Mouse (Mus musculus) stomach, postnatal 0 days (tissue): ENCODE results near the gene Palld. TPM values are rescaled to one million over a fixed set of nuclear protein-coding genes. Genes with fewer than 3 reads are reported as not detected.

Experiments
- ATAC-seq: fragments of 200-750 bp; cut with Nextera tagmentation; 2 replicates; pipeline ENCODE4 v1.8.0; 2017; ENCODE audit not compliant: low FRiP score, low TSS enrichment
- DNase-seq: peaks from one replicate; pipeline ENCODE4 v3.0.0-alpha.2; 2016; ENCODE audit warnings: low spot score
- H3K27ac ChIP-seq: fragments of 300-500 bp; sonication (generic); replicated peaks from 2 replicates; pipeline ENCODE4 v1.5.1; 2014; ENCODE audit warnings: mild to moderate bottlenecking, control low read depth
- H3K27me3 ChIP-seq: fragments of 300-500 bp; sonication (generic); 2 replicates; pipeline ENCODE4 v1.6.1; 2014; ENCODE audit warnings: low read length; ENCODE audit not compliant: control insufficient read depth, insufficient read depth
- H3K36me3 ChIP-seq: fragments of 300-500 bp; sonication (generic); 2 replicates; pipeline ENCODE4 v1.6.1; 2014; ENCODE audit warnings: low read length, mixed read lengths; ENCODE audit not compliant: control insufficient read depth, insufficient read depth
- H3K4me1 ChIP-seq: fragments of 300-500 bp; sonication (generic); replicated peaks from 2 replicates; pipeline ENCODE4 v1.6.1; 2014; ENCODE audit warnings: antibody characterized with exemption; ENCODE audit not compliant: control insufficient read depth, insufficient read depth
- H3K4me2 ChIP-seq: fragments of 300-500 bp; sonication (generic); replicated peaks from 2 replicates; pipeline ENCODE4 v1.6.1; 2014; ENCODE audit warnings: low read depth, mild to moderate bottlenecking, control low read depth, moderate library complexity
- H3K4me3 ChIP-seq: fragments of 300-500 bp; sonication (generic); 2 replicates; pipeline ENCODE4 v1.5.1; 2014; ENCODE audit warnings: low read depth, low read length, control low read depth
- H3K9ac ChIP-seq: fragments of 300-500 bp; sonication (generic); 2 replicates; pipeline ENCODE4 v1.6.1; 2014; ENCODE audit warnings: mild to moderate bottlenecking, low read length, control low read depth, mixed read lengths
- H3K9me3 ChIP-seq: fragments of 300-500 bp; sonication (generic); 2 replicates; pipeline ENCODE4 v1.6.1; 2016; ENCODE audit warnings: low read length; ENCODE audit not compliant: control insufficient read depth
- CTCF ChIP-seq: IDR thresholded peaks from 2 replicates; pipeline ENCODE4 v1.5.1; 2016; ENCODE audit warnings: antibody characterized with exemption, low read depth, mild to moderate bottlenecking, moderate library complexity
- EP300 ChIP-seq: optimal IDR thresholded peaks from 2 replicates; pipeline ENCODE3; 2016; ENCODE audit warnings: antibody characterized with exemption
- WGBS: fragments of 180-500 bp; shearing (Covaris S2); extraction: QIAGEN DNeasy Blood & Tissue Kit; methylation state at CpG from one replicate; pipeline ENCODE4 v1.1.7; 2014; 5-methylcytosine and 5-hydroxymethylcytosine counted together
- polyA plus RNA-seq: library from polyadenylated mRNA; unstranded; fragments of >200 nt; fragmentation: Nextera tagmentation; extraction: Ambion mirVana; gene quantifications from 2 replicates; pipeline ENCODE4 v1.2.1, GENCODE M21; 2015

The Palld gene
- polyA plus RNA-seq, 1 experiment from 2014 or later = 71.0 TPM

GRCm38 (mm10) chr8:61708586-61709305 lies 193.7 kb downstream of the Palld start:
- Histone ChIP-seq H3K36me3 (no peaks in the 10 kb centered on the region), H3K27me3 (no peaks in the 10 kb centered on the region), H3K4me2 (no peak overlapping the region), H3K4me1 (peaks cover 6% of the 10 kb centered on the region; the same call in 1 of the 2 replicates), H3K9ac (no peak overlapping the region), H3K4me3 (no peak overlapping the region), H3K27ac (no peak overlapping the region), H3K9me3 (no peaks in the 10 kb centered on the region)
- TF ChIP-seq CTCF = no peak
- no peak for TF ChIP-seq EP300
- 87% methylated on average over 8 of the region's 8 CpGs for WGBS
- no peak for ATAC-seq
- no peak for DNase-seq

GRCm38 (mm10) chr8:61705491-61705890 lies 197.0 kb downstream of the Palld start:
- ATAC-seq = no peak
- Histone ChIP-seq H3K27ac (no peak overlapping the region), H3K4me1 (no peaks in the 10 kb centered on the region), H3K27me3 (no peaks in the 10 kb centered on the region), H3K4me3 (no peak overlapping the region), H3K9ac (no peak overlapping the region), H3K36me3 (no peaks in the 10 kb centered on the region), H3K4me2 (no peak overlapping the region), H3K9me3 (no peaks in the 10 kb centered on the region)
- 82% methylated on average over 3 of the region's 3 CpGs for WGBS
- DNase-seq = no peak
- TF ChIP-seq CTCF (no peak), EP300 (no peak)

- no peak overlapping the region for H3K9ac ChIP-seq
- no peaks in the 10 kb centered on the region for H3K4me1 ChIP-seq
- DNase-seq (no peak), ATAC-seq (no peak)
- TF ChIP-seq CTCF = no peak
- TF ChIP-seq EP300 = no peak
- no peaks in the 10 kb centered on the region for H3K27me3 ChIP-seq
- 75% methylated on average over 8 of the region's 8 CpGs for WGBS
- H3K9me3 ChIP-seq = no peaks in the 10 kb centered on the region
- H3K36me3 ChIP-seq = no peaks in the 10 kb centered on the region
- no peak overlapping the region for H3K4me2 ChIP-seq
- H3K27ac ChIP-seq = no peak overlapping the region
- H3K4me3 ChIP-seq = no peak overlapping the region
Observed at GRCm38 (mm10) chr8:61702122-61702521, 200.4 kb downstream of the Palld start.

- H3K4me2 ChIP-seq = no peak overlapping the region
- WGBS = 74% methylated on average over 9 of the region's 9 CpGs
- H3K27ac ChIP-seq = no peak overlapping the region
- TF ChIP-seq CTCF (no peak), EP300 (no peak)
- no peak overlapping the region for H3K4me3 ChIP-seq
- no peaks in the 10 kb centered on the region for H3K9me3 ChIP-seq
- H3K36me3 ChIP-seq = no peaks in the 10 kb centered on the region
- ATAC-seq = no peak
- DNase-seq = no peak
- no peaks in the 10 kb centered on the region for H3K27me3 ChIP-seq
- no peaks in the 10 kb centered on the region for H3K4me1 ChIP-seq
- H3K9ac ChIP-seq = no peak overlapping the region
Observed at GRCm38 (mm10) chr8:61700932-61701681, 201.4 kb downstream of the Palld start.

- 100% methylated on average over 1 of the region's 1 CpGs for WGBS
- Histone ChIP-seq H3K27ac (no peak overlapping the region), H3K9ac (no peak overlapping the region), H3K27me3 (no peaks in the 10 kb centered on the region), H3K9me3 (no peaks in the 10 kb centered on the region), H3K4me3 (no peak overlapping the region), H3K4me2 (no peak overlapping the region), H3K4me1 (no peaks in the 10 kb centered on the region), H3K36me3 (no peaks in the 10 kb centered on the region)
- TF ChIP-seq CTCF (peak; percentile 66), EP300 (no peak)
- DNase-seq (peak; percentile 42), ATAC-seq (no peak)
Observed at GRCm38 (mm10) chr8:61700298-61700697, 202.2 kb downstream of the Palld start.

- no peaks in the 10 kb centered on the region for H3K9me3 ChIP-seq
- H3K27ac ChIP-seq = no peak overlapping the region
- ATAC-seq = no peak
- no peak overlapping the region for H3K4me3 ChIP-seq
- no peaks in the 10 kb centered on the region for H3K27me3 ChIP-seq
- 84% methylated on average over 2 of the region's 2 CpGs for WGBS
- peak; percentile 67 for TF ChIP-seq CTCF
- TF ChIP-seq EP300 = no peak
- no peak overlapping the region for H3K9ac ChIP-seq
- no peaks in the 10 kb centered on the region for H3K4me1 ChIP-seq
- no peak for DNase-seq
- H3K36me3 ChIP-seq = no peaks in the 10 kb centered on the region
- H3K4me2 ChIP-seq = no peak overlapping the region
Observed at GRCm38 (mm10) chr8:61698959-61699358, 203.5 kb downstream of the Palld start.
